Mouse (Mus musculus): ENCODE results near the gene Rora.

The Rora gene

DNA sequence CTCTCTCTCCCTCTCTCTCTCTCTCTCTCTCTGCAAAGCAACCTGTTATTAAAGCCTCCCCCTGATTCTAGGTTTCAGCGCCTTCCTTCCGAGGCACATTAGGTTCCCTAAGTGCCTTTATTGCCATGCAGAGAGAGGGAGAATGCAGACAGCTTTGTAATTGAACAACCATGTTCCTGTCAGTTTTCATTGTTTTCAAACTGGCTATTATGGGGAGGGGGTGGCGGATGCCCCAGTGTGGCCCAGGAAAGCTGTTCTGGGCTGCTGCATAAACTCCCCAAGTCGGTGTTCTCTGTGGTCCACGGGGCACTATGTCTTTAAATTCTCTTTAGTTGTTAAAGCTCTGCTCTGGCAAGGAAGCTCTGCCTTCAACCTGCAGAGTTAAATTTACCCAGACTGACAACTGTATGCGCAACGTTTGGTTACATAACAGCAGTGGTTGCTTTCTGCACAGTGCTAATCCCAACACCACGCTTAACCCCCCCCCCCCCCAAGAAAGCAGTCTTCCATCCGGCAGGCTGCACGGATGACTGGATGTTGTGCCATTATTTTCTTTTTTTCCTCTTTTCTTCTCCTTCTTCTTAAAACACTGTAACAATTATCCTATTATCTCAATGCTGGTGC, 33.8 kb downstream of the Rora start:
- no peak for DNase-seq (ENCODE audit: low read depth in 2 of 2, low spot score in 2 of 2)

DNA sequence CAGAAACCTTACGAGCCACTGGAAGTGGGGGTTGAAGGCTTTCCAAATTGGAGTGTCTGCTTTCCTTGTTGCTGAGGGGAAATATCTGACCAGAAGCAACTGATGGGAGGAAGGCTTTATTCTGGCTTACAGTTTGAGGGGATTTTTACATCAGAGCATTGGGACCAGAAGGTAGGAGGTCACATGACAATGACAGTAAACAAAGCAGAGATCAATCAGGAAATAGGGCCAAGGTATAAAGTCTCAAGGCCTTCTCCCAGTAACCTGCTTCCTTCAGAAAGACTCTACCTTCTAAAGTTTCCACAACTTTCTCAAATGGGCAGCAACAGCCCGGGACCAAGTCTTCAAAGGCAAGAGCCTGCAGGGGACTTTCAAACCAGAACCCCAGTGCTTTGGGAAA, 34.6 kb downstream of the Rora start:
- DNase-seq (ENCODE audit: low read depth in 2 of 2, low spot score in 2 of 2): no peak

DNA sequence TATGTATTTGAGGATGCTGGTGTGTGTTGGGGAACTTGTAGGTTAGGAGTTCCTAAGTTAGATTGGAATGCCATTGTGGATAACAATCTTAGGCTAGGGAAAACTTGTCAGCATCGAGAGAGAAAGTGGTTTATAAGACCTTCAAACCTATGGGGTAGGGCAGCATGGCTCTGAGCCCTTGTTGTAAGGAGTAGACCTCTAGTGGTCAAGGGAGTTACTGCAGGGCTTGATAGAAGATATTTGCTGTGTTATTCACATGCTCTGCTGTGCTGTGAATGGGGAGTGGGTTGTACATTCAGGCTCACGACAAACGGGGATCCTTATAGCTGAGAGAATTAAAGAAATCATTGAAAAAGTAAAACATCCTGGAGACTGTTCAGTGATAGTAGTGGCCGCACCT, 35.8 kb downstream of the Rora start:
- no peak for DNase-seq (ENCODE audit: low read depth in 2 of 2, low spot score in 2 of 2)

DNA sequence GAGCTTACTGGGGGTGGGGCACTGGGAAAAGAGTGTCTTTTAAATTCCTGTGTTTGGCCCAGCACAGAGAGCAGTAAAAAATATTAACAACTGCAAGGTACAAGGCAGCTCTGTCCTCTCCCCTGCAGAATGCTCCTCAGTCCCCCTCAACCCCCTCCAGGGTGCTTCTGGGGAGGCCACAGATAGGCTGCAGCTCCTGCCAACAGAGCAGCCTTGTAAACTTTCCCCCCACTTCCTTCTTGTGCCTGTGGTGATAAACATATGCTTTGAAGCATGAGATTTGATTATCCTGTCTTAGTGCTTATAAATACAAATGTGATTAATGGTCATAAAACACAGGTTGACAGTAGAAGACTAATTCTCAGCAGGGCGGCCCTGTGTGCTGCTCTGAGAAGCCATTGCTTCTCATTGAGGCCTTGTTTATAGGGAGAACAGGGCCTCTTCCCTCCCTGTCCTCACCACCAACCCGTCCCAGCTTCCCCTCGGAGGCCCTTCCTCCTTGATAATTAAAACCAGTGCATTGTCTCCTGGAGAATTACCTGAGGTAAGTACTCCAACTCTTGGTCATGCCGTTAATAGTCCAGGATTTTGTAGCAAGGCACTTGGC, 41.4 kb downstream of the Rora start:
- DNase-seq (ENCODE audit: low read depth in 2 of 2, low spot score in 2 of 2): no peak

DNA sequence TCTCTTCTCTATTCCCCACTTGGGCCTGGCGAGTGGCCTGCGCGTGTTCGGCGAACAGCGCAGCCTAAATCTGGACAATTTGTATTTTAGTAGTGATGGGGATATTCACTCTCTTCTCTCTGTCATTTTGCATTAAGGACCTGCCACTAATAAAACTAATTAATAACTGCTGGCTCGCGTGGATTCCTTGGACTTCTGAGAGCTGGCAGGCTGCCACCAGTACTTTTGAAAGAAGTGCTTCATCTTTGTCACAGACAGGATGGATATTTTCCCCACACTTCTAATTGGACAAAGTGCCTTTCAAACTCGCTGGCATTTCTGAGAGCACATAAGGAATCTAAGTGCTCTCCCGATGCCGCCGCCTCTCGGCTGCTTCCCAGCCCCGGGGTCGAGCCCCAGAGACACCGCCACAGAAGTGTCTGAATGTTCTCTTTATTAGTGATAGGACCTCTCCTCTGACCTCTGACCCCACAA, 41.9 kb downstream of the Rora start:
- DNase-seq (ENCODE audit: low read depth in 2 of 2, low spot score in 2 of 2): no peak

DNA sequence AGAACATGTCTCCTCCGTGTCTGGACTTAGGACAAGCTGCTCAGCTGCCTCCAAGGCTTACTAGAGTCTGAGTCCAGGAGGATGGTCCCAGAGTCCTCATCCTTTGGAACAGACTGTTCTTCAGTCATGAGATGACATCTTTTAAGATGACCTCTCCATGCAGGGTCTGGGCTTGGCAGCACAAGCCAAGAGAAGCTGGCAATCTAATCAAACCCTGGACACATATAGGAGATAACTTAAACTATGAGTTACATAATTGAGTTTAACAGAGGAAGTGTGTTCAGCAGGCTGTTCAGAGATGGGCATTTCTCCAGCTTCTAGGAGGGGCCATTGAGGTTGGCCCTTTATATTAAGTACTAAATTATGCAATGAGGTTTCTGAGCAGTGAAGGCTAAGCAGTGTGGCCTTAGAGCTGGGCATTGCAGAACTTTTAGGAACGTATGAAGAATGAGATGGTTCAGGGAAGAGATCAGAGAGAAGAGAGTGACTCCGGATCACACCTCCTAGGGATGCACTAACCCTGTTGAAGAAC, 42.9 kb downstream of the Rora start:
- DNase-seq (ENCODE audit: low read depth in 2 of 2, low spot score in 2 of 2): no peak

DNA sequence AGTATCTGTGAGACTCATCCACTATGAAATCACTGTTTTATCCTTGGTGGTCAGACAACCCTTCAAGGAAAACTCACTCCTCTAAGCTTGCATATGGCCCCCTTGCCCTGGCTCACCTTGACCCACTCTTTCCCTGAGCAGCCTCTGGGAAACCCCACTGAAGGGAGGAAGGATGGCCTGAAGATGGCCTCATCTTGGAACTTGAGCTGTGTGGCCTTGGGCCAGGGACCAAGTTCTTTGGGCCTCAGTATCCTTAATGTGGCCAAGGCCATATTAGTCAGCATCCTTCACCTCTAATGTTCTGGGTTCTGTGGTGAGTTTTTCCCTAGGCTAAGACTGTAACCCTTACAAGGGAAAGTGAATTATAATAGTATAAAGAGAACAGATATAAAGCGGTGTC, 45.8 kb downstream of the Rora start:
- DNase-seq (ENCODE audit: low read depth in 2 of 2, low spot score in 2 of 2): no peak

DNA sequence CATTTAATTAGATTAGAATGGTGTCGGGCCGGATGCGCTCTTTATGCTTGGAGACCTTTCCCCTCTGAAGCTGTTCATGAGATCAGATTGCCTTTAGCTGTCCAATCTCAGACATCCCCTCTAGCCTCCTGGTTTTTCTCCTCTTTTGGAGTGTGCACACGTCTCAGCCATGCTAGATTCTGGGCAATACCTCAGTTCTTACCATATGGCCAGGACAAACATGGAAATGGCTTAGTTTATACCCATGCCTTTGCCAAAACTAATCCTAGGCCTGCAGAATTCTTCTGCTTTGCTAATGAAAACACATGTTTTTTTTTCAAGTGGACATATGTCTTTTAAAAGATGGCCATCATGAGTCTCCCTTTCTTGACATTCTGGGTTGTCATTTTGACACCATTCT, 46.3 kb downstream of the Rora start:
- no peak for DNase-seq (ENCODE audit: low read depth in 2 of 2, low spot score in 2 of 2)

DNA sequence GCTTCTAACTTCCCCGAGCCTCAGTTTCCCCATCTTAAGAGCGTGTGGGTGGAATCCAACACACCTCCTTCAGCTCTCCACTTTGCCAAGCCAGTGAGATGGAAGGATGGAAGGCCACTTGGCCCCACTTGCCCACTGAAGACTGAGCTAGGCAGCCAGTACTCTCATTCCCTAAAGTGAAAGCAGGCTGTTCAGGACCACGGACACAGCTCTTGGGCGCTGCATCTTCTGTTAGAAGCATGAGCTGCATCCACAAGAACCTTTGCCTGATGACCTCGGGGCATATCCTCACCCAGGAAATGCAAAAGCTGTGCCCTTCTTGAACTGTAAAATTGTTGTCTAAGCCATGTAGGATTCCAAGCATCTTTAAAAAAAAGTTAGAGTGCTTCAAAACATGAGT, 54.0 kb downstream of the Rora start:
- DNase-seq (ENCODE audit: low read depth in 2 of 2, low spot score in 2 of 2): no peak

DNA sequence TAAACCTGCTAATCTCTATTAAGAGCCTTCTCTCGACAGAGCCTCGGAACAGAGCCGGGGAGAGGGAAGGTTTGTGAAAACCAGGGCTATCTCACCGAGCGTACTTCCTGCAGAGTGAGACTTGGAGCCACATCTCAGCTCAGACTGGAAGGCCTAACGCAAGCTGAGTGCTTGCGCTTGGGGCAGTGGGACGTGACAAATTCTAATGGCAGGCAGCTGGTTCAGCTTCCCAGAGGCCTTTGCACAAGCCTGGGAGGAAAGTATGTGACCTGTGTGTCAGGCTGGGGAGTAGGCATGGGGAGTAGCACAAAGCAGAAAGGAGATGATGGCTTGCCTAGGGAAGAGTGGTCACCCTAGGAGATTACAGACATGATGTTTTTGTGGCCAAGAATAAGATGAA, 55.6 kb downstream of the Rora start:
- no peak for DNase-seq (ENCODE audit: low read depth in 2 of 2, low spot score in 2 of 2)

DNA sequence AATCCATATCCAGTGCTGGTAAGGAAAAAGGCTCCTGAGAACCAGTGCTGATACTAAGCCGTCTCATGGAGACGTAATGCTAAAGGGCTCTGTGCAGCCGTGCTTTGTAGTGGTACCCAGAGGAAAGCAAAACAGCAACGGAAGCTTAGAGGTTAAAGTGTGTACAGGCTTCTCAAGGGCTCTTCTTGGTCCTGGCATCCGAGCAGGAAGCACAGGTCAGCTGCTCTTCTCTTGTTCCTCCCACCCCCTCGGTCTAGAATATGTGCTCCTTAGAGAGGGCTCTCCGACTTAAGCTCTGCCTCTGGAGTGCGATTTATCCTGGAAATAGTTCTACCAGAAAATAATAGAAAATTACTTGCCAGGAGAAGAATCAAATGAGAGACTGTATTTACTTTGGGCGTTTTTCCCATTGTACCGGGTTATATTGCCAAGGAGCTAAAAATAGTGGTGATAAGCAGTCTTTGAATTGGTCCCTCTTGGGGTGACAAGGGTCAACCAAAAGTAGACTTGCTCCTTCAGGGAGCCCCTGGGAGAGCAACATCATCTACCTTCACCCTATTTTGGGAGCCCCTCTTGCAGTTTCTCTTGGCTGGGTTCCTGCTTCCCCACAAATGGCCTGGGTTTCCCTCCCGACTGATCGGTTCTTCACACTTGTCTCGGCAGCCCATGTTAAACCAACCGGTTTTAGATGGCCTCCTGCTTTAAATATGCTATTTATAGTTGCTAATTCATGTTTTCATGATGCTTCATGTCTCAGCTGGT, 57.5 kb downstream of the Rora start:
- no peak for DNase-seq (ENCODE audit: low read depth in 2 of 2, low spot score in 2 of 2)

DNA sequence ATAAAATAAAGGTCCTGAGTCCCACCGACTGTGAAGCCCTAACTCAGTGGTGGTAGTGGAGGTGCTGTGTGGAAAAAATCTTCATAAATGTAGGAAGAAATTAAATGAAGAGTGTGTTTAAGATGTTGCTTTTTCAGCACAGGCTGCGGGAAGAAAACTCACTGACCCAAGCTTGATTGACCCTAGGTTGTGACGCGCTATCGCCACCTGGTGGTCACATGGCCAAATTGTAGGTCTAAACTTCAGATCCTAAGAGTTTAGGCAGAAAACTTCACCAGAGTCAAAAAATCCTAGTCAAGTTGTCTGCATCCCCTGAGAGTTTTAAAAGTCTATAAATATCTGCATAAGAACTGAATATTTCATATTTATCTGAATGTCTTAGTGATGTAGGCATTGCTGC, 63.4 kb downstream of the Rora start:
- DNase-seq (ENCODE audit: low read depth in 2 of 2, low spot score in 2 of 2): no peak

DNA sequence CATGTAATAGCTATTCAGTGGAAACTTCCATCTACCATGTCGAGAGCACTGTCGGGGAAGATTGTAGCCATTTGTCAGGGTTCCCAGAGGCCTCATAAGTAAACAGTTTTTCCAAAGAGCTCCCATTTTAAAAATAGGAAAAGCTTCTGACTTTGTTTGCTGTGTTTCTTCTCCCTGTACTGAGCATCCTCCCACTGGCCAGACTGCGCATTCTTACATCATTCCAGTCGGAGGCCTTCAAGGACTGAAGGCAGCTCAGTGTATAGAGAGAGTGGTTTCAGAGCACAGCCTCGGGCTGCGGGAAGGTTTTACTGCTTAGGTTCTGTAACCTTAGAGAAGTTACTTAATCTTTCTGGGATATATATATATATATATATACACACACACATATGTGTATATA, 64.8 kb downstream of the Rora start:
- DNase-seq (ENCODE audit: low read depth in 2 of 2, low spot score in 2 of 2): no peak

DNA sequence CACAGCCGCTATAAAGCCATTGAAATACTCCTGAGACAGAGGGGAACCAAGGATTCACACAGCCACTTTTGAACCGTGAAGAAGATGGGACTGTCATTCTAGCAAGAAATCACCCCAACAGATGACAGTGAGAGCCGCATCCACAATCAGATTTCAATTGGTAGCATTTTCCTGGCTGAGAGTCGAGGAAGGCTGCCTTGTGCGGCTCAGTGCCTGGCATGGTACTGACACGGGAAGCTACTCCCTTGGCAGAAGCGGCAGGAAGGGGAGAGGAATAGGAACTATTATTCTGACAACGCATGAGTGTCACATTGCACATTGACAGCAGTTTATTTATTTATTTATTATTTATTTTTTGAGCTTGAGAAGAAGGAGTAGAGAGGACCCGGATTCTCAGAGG, 65.7 kb downstream of the Rora start:
- no peak for DNase-seq (ENCODE audit: low read depth in 2 of 2, low spot score in 2 of 2)

DNA sequence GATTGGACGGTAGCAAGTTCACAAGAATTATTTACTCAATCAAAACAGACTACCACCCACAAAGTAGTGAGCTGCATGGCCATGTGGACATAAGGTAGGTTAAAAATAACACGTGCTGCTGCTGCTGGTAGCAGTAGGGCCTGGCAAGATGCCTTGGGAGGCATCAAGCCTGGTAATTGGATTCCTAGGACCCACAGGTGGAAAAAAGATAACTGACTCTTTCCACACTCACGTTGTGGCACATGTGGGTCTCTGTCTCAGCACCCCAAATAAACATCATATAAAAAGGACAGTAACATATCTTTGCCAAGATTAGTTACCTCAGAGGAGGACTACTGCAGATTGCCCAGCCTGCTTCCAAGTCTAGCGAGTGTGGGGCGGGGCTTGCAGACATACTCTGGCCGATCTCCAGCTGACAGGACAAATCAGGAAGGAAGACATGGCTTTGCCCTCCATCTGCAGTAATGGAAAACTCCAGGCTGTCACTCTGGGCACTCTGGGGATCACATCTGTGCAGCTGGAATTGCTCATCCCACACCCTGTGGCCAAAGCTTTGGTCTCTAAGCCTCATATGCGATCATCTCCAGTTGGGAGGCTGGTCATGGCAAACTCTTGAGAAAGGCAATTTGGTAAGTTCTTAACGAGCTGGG, 71.2 kb downstream of the Rora start:
- DNase-seq (ENCODE audit: low read depth in 2 of 2, low spot score in 2 of 2): no peak

DNA sequence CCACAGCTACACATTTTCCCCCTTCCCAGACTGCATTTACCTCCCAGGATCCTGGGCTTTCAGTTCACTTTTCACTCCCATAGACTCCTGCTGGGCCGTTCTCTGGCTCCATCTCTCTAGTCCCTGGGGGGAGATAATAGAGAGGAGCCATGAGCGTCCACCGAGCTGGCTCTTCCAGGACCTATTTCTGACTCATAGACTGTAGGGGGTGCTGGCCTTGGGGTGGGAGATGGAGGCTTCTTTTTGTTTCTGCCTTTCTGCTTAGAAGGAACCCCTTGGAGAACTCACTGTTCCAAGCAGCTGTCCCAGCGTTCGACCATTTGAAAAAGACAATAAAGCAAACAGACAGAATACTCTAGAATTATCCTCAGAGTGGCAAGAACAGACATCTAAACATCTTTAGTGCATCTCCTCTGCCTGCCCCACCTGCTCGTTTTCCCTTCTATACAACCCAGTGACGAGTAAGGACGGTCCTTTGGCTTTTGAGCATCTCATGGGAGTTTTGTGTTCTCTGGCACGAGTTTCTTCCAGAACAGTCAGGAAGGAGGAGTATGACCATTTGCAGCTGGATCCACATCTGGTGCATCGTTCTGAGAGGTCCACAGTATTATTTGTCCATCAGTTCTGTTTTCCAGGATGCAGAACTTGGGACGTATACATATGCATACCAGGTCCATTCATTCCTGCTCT, 73.7 kb downstream of the Rora start:
- no peak for DNase-seq (ENCODE audit: low read depth in 2 of 2, low spot score in 2 of 2)

DNA sequence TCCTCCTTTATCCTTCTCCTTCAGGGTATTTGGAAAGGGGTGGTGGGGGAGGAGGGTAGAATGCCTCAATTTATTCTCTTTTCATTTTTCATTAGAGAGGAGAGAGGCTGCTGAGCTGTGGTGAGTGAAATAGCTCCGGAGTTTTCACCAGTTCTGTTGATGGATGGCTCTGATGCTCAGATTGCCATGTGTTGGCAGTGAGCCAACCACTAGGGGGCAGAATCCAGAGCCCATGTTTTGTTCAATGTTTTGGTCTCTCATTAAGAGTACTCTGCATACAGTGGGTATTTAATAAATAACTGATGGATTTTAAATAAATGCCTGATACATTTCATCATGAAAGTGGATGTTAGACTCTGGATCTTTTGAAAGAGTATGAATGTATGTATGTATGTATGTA, 77.9 kb downstream of the Rora start:
- no peak for DNase-seq (ENCODE audit: low read depth in 2 of 2, low spot score in 2 of 2)

DNA sequence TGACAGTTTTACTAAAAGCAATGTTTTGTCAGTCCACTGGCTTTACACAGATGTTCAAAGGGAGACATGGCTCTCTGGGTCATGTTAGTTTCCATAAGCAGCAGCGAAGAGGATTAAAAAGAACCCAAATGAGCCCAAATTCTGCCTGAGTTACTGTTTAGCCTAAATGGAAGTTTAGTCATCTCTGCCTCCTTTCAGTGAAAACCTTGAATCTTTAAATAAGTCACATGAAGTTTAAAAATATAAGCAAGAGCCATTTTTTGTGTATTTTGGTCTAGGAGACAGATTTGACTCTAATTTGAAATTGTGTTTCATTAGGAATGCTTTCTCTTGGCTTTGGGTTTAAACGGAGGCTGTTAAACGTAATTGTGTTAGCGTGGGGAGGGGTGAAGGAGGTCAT, 79.3 kb downstream of the Rora start:
- no peak for DNase-seq (ENCODE audit: low read depth in 2 of 2, low spot score in 2 of 2)

DNA sequence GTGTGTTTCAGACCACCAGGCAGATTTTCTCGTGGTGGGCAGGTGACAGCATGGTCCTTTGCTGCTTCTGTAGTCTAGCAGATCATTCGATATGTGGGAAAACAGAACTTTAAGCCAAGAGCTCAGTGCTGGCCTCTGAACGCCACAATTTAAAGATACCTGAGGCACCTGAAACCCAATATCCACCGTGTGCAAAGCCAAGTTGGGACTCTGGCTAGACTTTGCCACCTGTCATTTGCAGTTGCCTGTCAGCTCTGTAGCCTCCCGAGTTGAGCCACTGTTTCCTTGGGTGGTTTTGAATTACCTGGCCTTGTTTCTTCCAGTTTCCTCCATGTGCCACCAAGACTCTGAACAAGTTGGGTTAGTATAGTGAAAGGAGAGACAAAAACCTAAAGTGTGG, 82.3 kb downstream of the Rora start:
- no peak for DNase-seq (ENCODE audit: low read depth in 2 of 2, low spot score in 2 of 2)

DNA sequence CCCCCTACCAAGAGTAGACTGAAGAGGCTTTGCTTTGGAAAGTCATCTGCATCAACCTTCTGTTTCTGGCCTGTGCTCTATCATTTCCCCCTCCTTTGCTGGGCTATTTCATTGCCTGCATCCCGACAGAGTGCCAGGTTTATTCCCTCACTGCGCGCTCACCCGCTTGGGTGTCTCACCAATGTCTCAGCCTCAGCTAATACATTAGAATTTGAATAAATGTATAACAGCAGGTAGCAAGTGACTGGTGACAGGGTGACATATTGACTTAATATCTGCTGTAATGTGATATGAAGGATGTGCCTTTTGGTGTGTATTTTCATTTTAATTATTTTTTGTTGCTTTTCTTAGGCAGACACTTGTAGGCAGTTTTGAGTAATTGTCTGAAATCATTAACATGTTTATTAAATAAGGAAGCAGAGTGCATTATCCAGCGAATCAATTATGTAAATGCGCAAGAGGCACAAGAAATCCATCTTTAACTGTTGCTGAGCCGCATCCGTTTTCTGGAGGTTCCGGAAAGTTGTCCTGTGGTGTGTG, 83.7 kb downstream of the Rora start:
- DNase-seq (ENCODE audit: low read depth in 2 of 2, low spot score in 2 of 2): no peak
